Mouse (Mus musculus): ENCODE measurements at regions not wholly inside any gene's neighbourhood (a gene's known extent, or its start where the extent isn't known, plus 50 kb on each side); places are given as distances from the start of the nearest gene placed in this dataset.
A peak's percentile ranks its signal among the peaks of the same experiment; 100 is the strongest.

- DNase-seq (ENCODE audit: low read depth): no peak
These were observed 168.9 kb upstream of the Itga4 start for GRCm38 (mm10) chr2:79086280-79086679.

- DNase-seq (ENCODE audit: low read depth): no peak
These were observed 168.2 kb upstream of the Itga4 start for GRCm38 (mm10) chr2:79086857-79087578.

GRCm38 (mm10) chr2:79087600-79088205 is 167.5 kb upstream of the Itga4 start:
- DNase-seq (ENCODE audit: low read depth): no peak

- no peak for DNase-seq (ENCODE audit: low read depth)
These were observed 165.0 kb upstream of the Itga4 start for GRCm38 (mm10) chr2:79090273-79090672.

GRCm38 (mm10) chr2:79094298-79094697 is 160.9 kb upstream of the Itga4 start:
- DNase-seq (ENCODE audit: low read depth): no peak

- no peak for DNase-seq (ENCODE audit: low read depth)
These were observed 158.5 kb upstream of the Itga4 start for GRCm38 (mm10) chr2:79096532-79097251.

- peak; percentile 51 for DNase-seq (ENCODE audit: low read depth)
These were observed 155.6 kb upstream of the Itga4 start for GRCm38 (mm10) chr2:79099601-79100000.

GRCm38 (mm10) chr2:79111673-79112072 is 143.6 kb upstream of the Itga4 start:
- no peak for DNase-seq (ENCODE audit: low read depth)

- DNase-seq (ENCODE audit: low read depth): no peak
These were observed 143.2 kb upstream of the Itga4 start for GRCm38 (mm10) chr2:79112076-79112475.

GRCm38 (mm10) chr2:79120610-79121345 is 134.4 kb upstream of the Itga4 start:
- DNase-seq (ENCODE audit: low read depth): peak; percentile 65

- no peak for DNase-seq (ENCODE audit: low read depth)
These were observed 132.7 kb upstream of the Itga4 start for GRCm38 (mm10) chr2:79122530-79122929.

GRCm38 (mm10) chr2:79124272-79124976 is 130.8 kb upstream of the Itga4 start:
- DNase-seq (ENCODE audit: low read depth): no peak

GRCm38 (mm10) chr2:79126170-79126879 is 128.9 kb upstream of the Itga4 start:
- DNase-seq (ENCODE audit: low read depth): no peak

- DNase-seq (ENCODE audit: low read depth): no peak
These were observed 128.1 kb upstream of the Itga4 start for GRCm38 (mm10) chr2:79126996-79127741.

GRCm38 (mm10) chr2:79127822-79128221 is 127.4 kb upstream of the Itga4 start:
- DNase-seq (ENCODE audit: low read depth): no peak

GRCm38 (mm10) chr2:79130660-79131059 is 124.6 kb upstream of the Itga4 start:
- DNase-seq (ENCODE audit: low read depth): no peak

- DNase-seq (ENCODE audit: low read depth): no peak
These were observed 124.0 kb upstream of the Itga4 start for GRCm38 (mm10) chr2:79131235-79131634.

GRCm38 (mm10) chr2:79131743-79132517 is 123.3 kb upstream of the Itga4 start:
- no peak for DNase-seq (ENCODE audit: low read depth)

GRCm38 (mm10) chr2:79132518-79132845 is 122.7 kb upstream of the Itga4 start:
- no peak for DNase-seq (ENCODE audit: low read depth)

- DNase-seq (ENCODE audit: low read depth): no peak
These were observed 120.9 kb upstream of the Itga4 start for GRCm38 (mm10) chr2:79134281-79134680.

Data from c-Kit-positive CD71-positive TER-119-negative erythroid progenitor cells, embryonic 14.5 days (primary cell).